Mouse (Mus musculus) myocyte (in vitro differentiated cells): ENCODE results near the gene Lyz2.

Experiments
- MAX ChIP-seq: IDR thresholded peaks from one replicate; pipeline ENCODE4 v1.6.1; 2011; ENCODE audit warnings: low read depth, mild to moderate bottlenecking, control low read depth
- POLR2A ChIP-seq: IDR thresholded peaks from one replicate; pipeline ENCODE4 v1.6.1; 2011; ENCODE audit warnings: low read depth, mild to moderate bottlenecking, control low read depth, moderate library complexity; ENCODE audit not compliant: insufficient read length

DNA sequence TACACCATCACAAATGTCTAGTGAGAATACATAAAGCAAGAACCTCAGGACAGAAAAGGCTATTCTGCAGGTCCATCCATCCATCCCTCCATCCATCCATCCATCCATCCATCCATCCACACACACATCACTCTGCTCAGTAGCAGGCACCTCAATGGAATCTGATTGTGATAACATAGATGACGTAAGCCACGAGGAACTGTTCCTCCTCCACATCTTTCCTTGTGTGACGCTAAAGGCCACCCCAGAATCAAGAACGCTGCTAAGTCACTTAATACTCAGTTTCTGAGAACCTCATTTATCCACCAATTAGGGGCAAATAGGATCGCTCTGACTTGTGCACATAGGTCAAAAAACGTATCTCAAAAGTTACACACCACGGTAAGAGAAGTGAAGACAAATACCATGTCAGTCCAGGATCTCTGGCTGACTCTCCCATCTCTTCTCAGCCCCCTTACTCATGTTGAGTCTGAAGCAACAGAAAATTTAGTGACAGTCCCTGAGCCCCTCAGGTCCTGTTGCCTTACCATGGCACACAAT is 670 bp downstream of the Lyz2 start:
- no peak for TF ChIP-seq POLR2A
- no peak for TF ChIP-seq MAX
